Mouse (Mus musculus) adrenal gland, postnatal 25 days (tissue): ENCODE data around the gene Adh1. TPM values are rescaled to one million over a fixed set of nuclear protein-coding genes. Genes with fewer than 3 reads are reported as not detected.

Source experiments
- DNase-seq: peaks from one replicate; pipeline ENCODE4 v3.0.0; 2021; ENCODE audit warnings: mixed read lengths
- total RNA-seq: library from RNA; stranded (reverse); gene quantifications from 2 replicates; pipeline ENCODE4 v1.2.3, GENCODE M21; 2021

Gene Adh1
- total RNA-seq, 1 experiment from 2014 or later: 7,287 TPM

- DNase-seq: no peak
Measured at GRCm38 (mm10) chr3:138241371-138241770, 19.4 kb upstream of the Adh1 start.

GRCm38 (mm10) chr3:138242021-138242726 is 18.6 kb upstream of the Adh1 start:
- no peak for DNase-seq

GRCm38 (mm10) chr3:138242933-138243332 is 17.9 kb upstream of the Adh1 start:
- no peak for DNase-seq

- DNase-seq: no peak
Measured at GRCm38 (mm10) chr3:138244338-138244874, 16.4 kb upstream of the Adh1 start.

GRCm38 (mm10) chr3:138246511-138247020 is 14.2 kb upstream of the Adh1 start:
- DNase-seq: no peak

- DNase-seq: no peak
Measured at GRCm38 (mm10) chr3:138247241-138247640, 13.6 kb upstream of the Adh1 start.

GRCm38 (mm10) chr3:138248011-138248410 is 12.8 kb upstream of the Adh1 start:
- DNase-seq: no peak

GRCm38 (mm10) chr3:138248746-138249145 is 12.0 kb upstream of the Adh1 start:
- DNase-seq: no peak

- DNase-seq: no peak
Measured at GRCm38 (mm10) chr3:138251156-138251555, 9.6 kb upstream of the Adh1 start.

- no peak for DNase-seq
Measured at GRCm38 (mm10) chr3:138254205-138254604, 6.6 kb upstream of the Adh1 start.

GRCm38 (mm10) chr3:138255366-138255765 is 5.4 kb upstream of the Adh1 start:
- no peak for DNase-seq

- DNase-seq: no peak
Measured at GRCm38 (mm10) chr3:138255780-138256550, 4.8 kb upstream of the Adh1 start.

GRCm38 (mm10) chr3:138262568-138262967 is 1.8 kb downstream of the Adh1 start:
- DNase-seq: no peak

- DNase-seq: no peak
Measured at GRCm38 (mm10) chr3:138263154-138263930, 2.6 kb downstream of the Adh1 start.

- DNase-seq: no peak
Measured at GRCm38 (mm10) chr3:138264648-138265047, 3.9 kb downstream of the Adh1 start.

- DNase-seq: no peak
Measured at GRCm38 (mm10) chr3:138270507-138270906, 9.7 kb downstream of the Adh1 start.

- no peak for DNase-seq
Measured at GRCm38 (mm10) chr3:138271297-138271696, 10.5 kb downstream of the Adh1 start.

- no peak for DNase-seq
Measured at GRCm38 (mm10) chr3:138273080-138273479, 12.3 kb downstream of the Adh1 start.

- DNase-seq: no peak
Measured at GRCm38 (mm10) chr3:138275100-138275499, 14.3 kb downstream of the Adh1 start.

- DNase-seq: no peak
Measured at GRCm38 (mm10) chr3:138282556-138282955, 21.8 kb downstream of the Adh1 start.

- DNase-seq: no peak
Measured at GRCm38 (mm10) chr3:138283831-138284230, 23.0 kb downstream of the Adh1 start.

- DNase-seq: no peak
Measured at GRCm38 (mm10) chr3:138285986-138286385, 25.2 kb downstream of the Adh1 start.
